Mouse (Mus musculus) cerebellum, adult 2 months (tissue): Measurements from ENCODE around the gene Cltc.

ENCODE experiments used
- CTCF ChIP-seq: fragments of 200-500 bp; IDR thresholded peaks from 2 replicates; pipeline ENCODE4 v1.5.1; 2011; ENCODE audit warnings: low read depth, mild to moderate bottlenecking, control low read depth, low read length, moderate library complexity, borderline replicate concordance; ENCODE audit not compliant: insufficient read depth
- POLR2A ChIP-seq: fragments of 200-500 bp; IDR thresholded peaks from 2 replicates; pipeline ENCODE4 v1.6.1; 2011; ENCODE audit warnings: low read length, control low read depth, borderline replicate concordance; ENCODE audit not compliant: insufficient read depth

DNA sequence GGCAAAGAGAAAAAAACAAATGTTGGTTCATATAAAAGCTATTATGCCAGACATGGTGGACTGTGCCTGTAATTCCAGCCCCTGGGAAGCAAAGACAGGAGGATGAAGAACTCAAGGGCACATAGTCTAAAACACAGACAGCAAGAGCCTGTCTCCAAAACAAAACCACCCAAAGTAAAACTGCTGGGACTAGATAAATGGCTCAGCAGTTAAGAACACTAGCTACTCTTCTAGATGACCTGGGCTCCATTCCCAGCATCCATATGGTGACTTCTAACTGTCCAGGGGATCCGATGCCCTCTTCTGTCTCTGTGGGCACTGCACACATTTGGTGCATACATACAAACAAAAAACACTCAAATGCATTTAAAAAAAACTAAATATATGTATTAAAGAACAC is 6.4 kb downstream of the Cltc start:
- TF ChIP-seq CTCF: no peak
- TF ChIP-seq POLR2A: no peak
